In the genomic region with DNA sequence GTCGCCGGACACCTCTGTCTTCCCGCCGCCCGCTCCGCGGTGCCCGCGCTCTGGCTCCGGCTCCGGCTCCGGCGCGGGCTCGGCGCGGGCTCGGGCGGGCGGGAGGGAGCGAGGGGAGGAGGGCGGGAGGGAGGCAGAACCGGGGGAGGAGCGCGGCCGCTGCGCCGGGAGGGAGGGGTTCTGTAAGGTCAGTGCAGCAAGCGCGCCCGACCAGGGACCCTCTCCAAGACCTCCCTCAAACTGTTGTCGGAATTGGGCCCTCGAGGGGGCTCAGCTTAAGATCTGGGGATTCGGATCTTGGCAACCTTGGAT, we compare ENCODE assay signal across 8 mouse cellular contexts. TPM values are rescaled to one million over a fixed set of nuclear protein-coding genes. Genes with fewer than 3 reads are reported as not detected.
DNase-seq lines count a peak whose midpoint lies in the region; ATAC-seq and TF ChIP-seq lines count a peak whose summit lies in the region.

Shisa8 (minus strand) TSS at position 64 of the 312 bp plus-strand sequence.

- H3K4me1 ChIP-seq in heart, embryonic 12.5 days (replicated peaks): peaks cover 44% of the 10 kb centered on the region
- peaks cover 63% of the 10 kb centered on the region for H3K4me1 ChIP-seq in forebrain, embryonic 10.5 days
- H3K4me1 ChIP-seq in liver, embryonic 14.5 days (replicated peaks; ENCODE audit: control insufficient read depth in 2 of 2, insufficient read depth in 2 of 2, low read length in 1 of 2): no peaks in the 10 kb centered on the region

- peak within 1 kb of the TSS; percentile 84 for H3K4me2 ChIP-seq in heart, embryonic 12.5 days
- peak within 1 kb of the TSS; percentile 38 for H3K4me2 ChIP-seq in liver, embryonic 14.5 days (ENCODE audit: low read depth)

- intact Hi-C loops in left cerebral cortex, postnatal 4 days (cut with DNase I): no loop called here

- no peak for TF ChIP-seq CTCF in liver, embryonic 14.5 days (IDR thresholded peaks at IDR 0.05; ENCODE audit: low read depth)

- no peak for DNase-seq in heart, adult 11 months
- DNase-seq in R1 (ENCODE audit: low read depth, low spot score): peak; percentile 54
- no peak for DNase-seq in forebrain, embryonic 10.5 days (ENCODE audit: extremely low spot score, low spot score)
- no peak for DNase-seq in liver, embryonic 14.5 days (ENCODE audit: low read depth in 3 of 3, low spot score in 3 of 3)
- no peak for DNase-seq in left cerebral cortex, postnatal 4 days
- no peak for DNase-seq in layer of hippocampus, adult 11-12 months (ENCODE audit: low spot score)
- DNase-seq in right cerebral cortex, adult 18-20 months: no peak

- H3K9me3 ChIP-seq in heart, embryonic 12.5 days (replicated peaks): no peaks in the 10 kb centered on the region
- H3K9me3 ChIP-seq in forebrain, embryonic 10.5 days: no peaks in the 10 kb centered on the region
- no peaks in the 10 kb centered on the region for H3K9me3 ChIP-seq in liver, embryonic 14.5 days (ENCODE audit: control insufficient read depth, low read length)

- WGBS in heart, embryonic 12.5 days: 0% methylated on average over 26 of the region's 34 CpGs
- under 1% methylated on average over 29 of the region's 34 CpGs for WGBS in forebrain, embryonic 10.5 days
- WGBS in liver, embryonic 14.5 days (ENCODE audit: insufficient replicate concordance): 2% methylated on average over 33 of the region's 34 CpGs

- no peak for ATAC-seq in heart, embryonic 12.5 days (ENCODE audit: insufficient number of reproducible peaks, low FRiP score)
- no peak for ATAC-seq in liver, embryonic 14.5 days (ENCODE audit: insufficient read depth)

- H3K27me3 ChIP-seq in heart, embryonic 12.5 days (replicated peaks): peaks cover 97% of the 10 kb centered on the region
- H3K27me3 ChIP-seq in forebrain, embryonic 10.5 days (ENCODE audit: poor library complexity, severe bottlenecking): peaks cover 98% of the 10 kb centered on the region
- peaks cover 77% of the 10 kb centered on the region for H3K27me3 ChIP-seq in liver, embryonic 14.5 days (ENCODE audit: control insufficient read depth, insufficient read depth, low read length)

- no peaks in the 10 kb centered on the region for H3K36me3 ChIP-seq in heart, embryonic 12.5 days
- H3K36me3 ChIP-seq in forebrain, embryonic 10.5 days (replicated peaks): peaks cover 6% of the 10 kb centered on the region; the same call in 1 of the 2 replicates
- H3K36me3 ChIP-seq in liver, embryonic 14.5 days (replicated peaks; ENCODE audit: control insufficient read depth, insufficient read depth, low read depth): no peaks in the 10 kb centered on the region

- TF ChIP-seq EP300 in liver, embryonic 14.5 days (IDR thresholded peaks at IDR 0.05; ENCODE audit: low read depth): no peak

- peak within 1 kb of the TSS; percentile 42; the same call in 1 of the 2 replicates for H3K9ac ChIP-seq in heart, embryonic 12.5 days
- no peak within 1 kb of the TSS for H3K9ac ChIP-seq in liver, embryonic 14.5 days (replicated peaks)

- peak within 1 kb of the TSS; percentile 42 for H3K4me3 ChIP-seq in heart, embryonic 12.5 days
- H3K4me3 ChIP-seq in forebrain, embryonic 10.5 days: peak within 1 kb of the TSS; percentile 54
- H3K4me3 ChIP-seq in liver, embryonic 14.5 days (ENCODE audit: insufficient read depth in 1 of 2, low read depth in 2 of 2, low read length in 2 of 2): peak within 1 kb of the TSS; percentile 1 to 27; a peak in 3 of 4 replicates

- H3K27ac ChIP-seq in heart, embryonic 12.5 days (ENCODE audit: poor library complexity, severe bottlenecking): no peak within 1 kb of the TSS
- peak within 1 kb of the TSS; percentile 69 for H3K27ac ChIP-seq in forebrain, embryonic 10.5 days
- H3K27ac ChIP-seq in liver, embryonic 14.5 days: no peak within 1 kb of the TSS

RNA-seq across cellular contexts. Expression of gene Shisa8, which starts in this region (rescaled TPM):
- polyA plus RNA-seq in heart, embryonic 12.5 days (2016; fragmentation: Nextera tagmentation; extraction: Ambion mirVana): 0.19 and 0.35 TPM in 2 replicates
- polyA plus RNA-seq in forebrain, embryonic 10.5 days (2016; fragmentation: Nextera tagmentation; extraction: Ambion mirVana): 0.87 and 0.95 TPM in 2 replicates
- polyA plus RNA-seq in liver, embryonic 14.5 days (2012; rRNA removed): 0.15 and 0.19 TPM in 2 replicates
- 0.05 and 0.09 TPM in 2 replicates for polyA plus RNA-seq in liver, embryonic 14.5 days (2014; fragmentation: Nextera tagmentation; extraction: Ambion mirVana)
- 1 to 10 TPM; 1.5 to 2.0 TPM for total RNA-seq in left cerebral cortex, postnatal 4 days (2021)
